Mouse (Mus musculus) neural tube, embryonic 10.5 days (tissue): Measurements from ENCODE around the gene Slc2a9.
"Not testable (repeated sequence)": the region's sequence is repeated elsewhere in the genome, so short reads cannot be mapped to it uniquely, and the experiment has no call there.

Experiments
- DNase-seq: peaks from one replicate; pipeline ENCODE4 v3.0.0-alpha.2; 2017; ENCODE audit warnings: low spot score; ENCODE audit errors: extremely low spot score

Slc2a9 gene

GRCm38 (mm10) chr5:38504116-38504515 is 1.2 kb upstream of the Slc2a9 start:
- DNase-seq = no peak

- no peak for DNase-seq
These were observed 2.9 kb downstream of the Slc2a9 start for GRCm38 (mm10) chr5:38500043-38500442.

GRCm38 (mm10) chr5:38499316-38499811 is 3.6 kb downstream of the Slc2a9 start:
- no peak for DNase-seq

GRCm38 (mm10) chr5:38498479-38498878 is 4.5 kb downstream of the Slc2a9 start:
- no peak for DNase-seq

GRCm38 (mm10) chr5:38496491-38497057 is 6.4 kb downstream of the Slc2a9 start:
- DNase-seq = no peak

- DNase-seq = no peak
These were observed 9.1 kb downstream of the Slc2a9 start for GRCm38 (mm10) chr5:38493890-38494289.

- no peak for DNase-seq
These were observed 11.2 kb downstream of the Slc2a9 start for GRCm38 (mm10) chr5:38491763-38492162.

- DNase-seq = no peak
These were observed 13.2 kb downstream of the Slc2a9 start for GRCm38 (mm10) chr5:38489739-38490138.

GRCm38 (mm10) chr5:38488673-38489615 is 14.0 kb downstream of the Slc2a9 start:
- no peak for DNase-seq

- no peak for DNase-seq
These were observed 14.9 kb downstream of the Slc2a9 start for GRCm38 (mm10) chr5:38488026-38488425.

GRCm38 (mm10) chr5:38487247-38487646 is 15.7 kb downstream of the Slc2a9 start:
- DNase-seq = no peak

- DNase-seq = no peak
These were observed 17.0 kb downstream of the Slc2a9 start for GRCm38 (mm10) chr5:38485946-38486345.

- DNase-seq = no peak
These were observed 19.3 kb downstream of the Slc2a9 start for GRCm38 (mm10) chr5:38483518-38484110.

- DNase-seq = no peak
These were observed 21.9 kb downstream of the Slc2a9 start for GRCm38 (mm10) chr5:38480822-38481707.

GRCm38 (mm10) chr5:38479908-38480725 is 22.8 kb downstream of the Slc2a9 start:
- peak; percentile 51 for DNase-seq

- DNase-seq = not testable (repeated sequence)
These were observed 23.4 kb downstream of the Slc2a9 start for GRCm38 (mm10) chr5:38479545-38479907.

- no peak for DNase-seq
These were observed 23.9 kb downstream of the Slc2a9 start for GRCm38 (mm10) chr5:38479027-38479426.

GRCm38 (mm10) chr5:38477731-38478445 is 25.1 kb downstream of the Slc2a9 start:
- DNase-seq = no peak

GRCm38 (mm10) chr5:38476861-38477565 is 25.9 kb downstream of the Slc2a9 start:
- DNase-seq = no peak
